Mouse (Mus musculus): Measurements from ENCODE around the gene Gm4303. TPM values are rescaled to one million over a fixed set of nuclear protein-coding genes. Genes with fewer than 3 reads are reported as not detected.
"Not testable (repeated sequence)": the region's sequence is repeated elsewhere in the genome, so short reads cannot be mapped to it uniquely, and the experiment has no call there.

Gene Gm4303
- not detected in 2 replicates for polyA plus RNA-seq (2015; fragmentation: Nextera tagmentation; extraction: Ambion mirVana)

DNA sequence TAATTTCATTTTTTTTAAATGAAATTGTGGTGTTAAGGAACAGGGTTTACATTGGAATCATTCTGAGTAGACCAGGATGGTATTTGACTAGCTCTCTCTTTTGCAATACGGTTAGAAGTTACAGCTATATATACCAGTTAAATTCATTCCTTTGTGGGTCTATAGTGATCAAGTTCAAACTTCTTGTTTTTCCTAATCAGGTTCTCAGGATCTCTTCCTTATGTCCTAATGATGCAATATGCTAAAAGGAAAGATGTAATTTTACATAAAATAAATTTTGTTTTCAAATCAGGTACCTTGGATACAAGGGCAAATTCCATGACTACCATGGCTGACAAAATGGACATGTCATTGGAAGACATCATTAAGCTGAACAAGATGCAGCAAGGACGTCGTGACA is at the start of gene Gm4303:
Gene Gm4303, plus strand, starts transcription at position 301 of the 400 bp plus-strand sequence.
- not testable (repeated sequence) for H3K27me3 ChIP-seq (ENCODE audit: control insufficient read depth, insufficient read depth, low read depth, low read length); H3K4me1 ChIP-seq (replicated peaks; ENCODE audit: control insufficient read depth, insufficient read depth, low read length); H3K4me3 ChIP-seq (ENCODE audit: low read length); H3K9ac ChIP-seq (ENCODE audit: low read length); H3K9me3 ChIP-seq (ENCODE audit: control insufficient read depth, low read length); H3K27ac ChIP-seq (ENCODE audit: low read length); H3K36me3 ChIP-seq (ENCODE audit: control insufficient read depth, insufficient read depth, low read length); ATAC-seq (ENCODE audit: low read depth); H3K4me2 ChIP-seq (ENCODE audit: low read depth, low read length)
- no CpG with 5 or more reads among the region's 3 CpGs for WGBS

GRCm38 (mm10) chr10:100296105-100296504 is 49.7 kb upstream of the Gm4303 start:
- no peaks in the 10 kb centered on the region for H3K27me3 ChIP-seq (ENCODE audit: control insufficient read depth, insufficient read depth, low read depth, low read length)
- 75% methylated on average over 2 of the region's 2 CpGs for WGBS
- H3K9ac ChIP-seq (ENCODE audit: low read length), result no peak overlapping the region
- H3K36me3 ChIP-seq (ENCODE audit: control insufficient read depth, insufficient read depth, low read length), result no peaks in the 10 kb centered on the region
- no peak overlapping the region for H3K27ac ChIP-seq (ENCODE audit: low read length)
- no peak for ATAC-seq (ENCODE audit: low read depth)
- H3K4me1 ChIP-seq (replicated peaks; ENCODE audit: control insufficient read depth, insufficient read depth, low read length), result no peaks in the 10 kb centered on the region
- H3K4me3 ChIP-seq (ENCODE audit: low read length), result no peak overlapping the region
- H3K4me2 ChIP-seq (ENCODE audit: low read depth, low read length), result no peak overlapping the region
- no peaks in the 10 kb centered on the region for H3K9me3 ChIP-seq (ENCODE audit: control insufficient read depth, low read length)

GRCm38 (mm10) chr10:100300106-100300505 is 45.7 kb upstream of the Gm4303 start:
- not testable (repeated sequence) for H3K4me1 ChIP-seq (replicated peaks; ENCODE audit: control insufficient read depth, insufficient read depth, low read length); H3K4me2 ChIP-seq (ENCODE audit: low read depth, low read length); ATAC-seq (ENCODE audit: low read depth); H3K4me3 ChIP-seq (ENCODE audit: low read length); H3K27me3 ChIP-seq (ENCODE audit: control insufficient read depth, insufficient read depth, low read depth, low read length); H3K36me3 ChIP-seq (ENCODE audit: control insufficient read depth, insufficient read depth, low read length); H3K9ac ChIP-seq (ENCODE audit: low read length); H3K9me3 ChIP-seq (ENCODE audit: control insufficient read depth, low read length); H3K27ac ChIP-seq (ENCODE audit: low read length)

- H3K9me3 ChIP-seq (ENCODE audit: control insufficient read depth, low read length); H3K4me1 ChIP-seq (replicated peaks; ENCODE audit: control insufficient read depth, insufficient read depth, low read length); H3K36me3 ChIP-seq (ENCODE audit: control insufficient read depth, insufficient read depth, low read length); H3K27ac ChIP-seq (ENCODE audit: low read length); H3K4me3 ChIP-seq (ENCODE audit: low read length); H3K27me3 ChIP-seq (ENCODE audit: control insufficient read depth, insufficient read depth, low read depth, low read length); H3K4me2 ChIP-seq (ENCODE audit: low read depth, low read length); H3K9ac ChIP-seq (ENCODE audit: low read length); ATAC-seq (ENCODE audit: low read depth): not testable (repeated sequence)
- no CpG with 5 or more reads among the region's 2 CpGs for WGBS
Observed at GRCm38 (mm10) chr10:100335376-100335775, 10.4 kb upstream of the Gm4303 start, which contains the start of gene Gm4301. Gene Gm4301 (plus strand): TSS chr10:100335676.

DNA sequence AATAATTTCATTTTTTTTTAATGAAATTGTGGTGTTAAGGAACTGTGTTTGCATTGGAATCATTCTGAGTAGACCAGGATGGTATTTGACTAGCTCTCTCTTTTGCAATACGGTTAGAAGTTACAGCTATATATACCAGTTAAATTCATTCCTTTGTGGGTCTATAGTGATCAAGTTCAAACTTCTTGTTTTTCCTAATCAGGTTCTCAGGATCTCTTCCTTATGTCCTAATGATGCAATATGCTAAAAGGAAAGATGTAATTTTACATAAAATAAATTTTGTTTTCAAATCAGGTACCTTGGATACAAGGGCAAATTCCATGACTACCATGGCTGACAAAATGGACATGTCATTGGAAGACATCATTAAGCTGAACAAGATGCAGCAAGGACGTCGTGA is 5.2 kb upstream of the Gm4303 start, which contains the start of gene Gm4302:
Gene Gm4302, plus strand, starts transcription at position 301 of the 400 bp plus-strand sequence.
- not testable (repeated sequence) for H3K27ac ChIP-seq (ENCODE audit: low read length); H3K4me3 ChIP-seq (ENCODE audit: low read length); H3K27me3 ChIP-seq (ENCODE audit: control insufficient read depth, insufficient read depth, low read depth, low read length); H3K9ac ChIP-seq (ENCODE audit: low read length); ATAC-seq (ENCODE audit: low read depth); H3K4me2 ChIP-seq (ENCODE audit: low read depth, low read length); H3K36me3 ChIP-seq (ENCODE audit: control insufficient read depth, insufficient read depth, low read length); H3K9me3 ChIP-seq (ENCODE audit: control insufficient read depth, low read length); H3K4me1 ChIP-seq (replicated peaks; ENCODE audit: control insufficient read depth, insufficient read depth, low read length)
- WGBS, result no CpG with 5 or more reads among the region's 3 CpGs

GRCm38 (mm10) chr10:100350793-100351192 is 5.0 kb downstream of the Gm4303 start, which contains the start of gene Gm4305:
Gene Gm4305 (plus strand): TSS chr10:100351093.
- not testable (repeated sequence) for H3K36me3 ChIP-seq (ENCODE audit: control insufficient read depth, insufficient read depth, low read length); H3K9ac ChIP-seq (ENCODE audit: low read length); H3K27me3 ChIP-seq (ENCODE audit: control insufficient read depth, insufficient read depth, low read depth, low read length); H3K4me1 ChIP-seq (replicated peaks; ENCODE audit: control insufficient read depth, insufficient read depth, low read length); H3K4me2 ChIP-seq (ENCODE audit: low read depth, low read length); ATAC-seq (ENCODE audit: low read depth); H3K27ac ChIP-seq (ENCODE audit: low read length); H3K4me3 ChIP-seq (ENCODE audit: low read length); H3K9me3 ChIP-seq (ENCODE audit: control insufficient read depth, low read length)
- WGBS, result no CpG with 5 or more reads among the region's 3 CpGs

DNA sequence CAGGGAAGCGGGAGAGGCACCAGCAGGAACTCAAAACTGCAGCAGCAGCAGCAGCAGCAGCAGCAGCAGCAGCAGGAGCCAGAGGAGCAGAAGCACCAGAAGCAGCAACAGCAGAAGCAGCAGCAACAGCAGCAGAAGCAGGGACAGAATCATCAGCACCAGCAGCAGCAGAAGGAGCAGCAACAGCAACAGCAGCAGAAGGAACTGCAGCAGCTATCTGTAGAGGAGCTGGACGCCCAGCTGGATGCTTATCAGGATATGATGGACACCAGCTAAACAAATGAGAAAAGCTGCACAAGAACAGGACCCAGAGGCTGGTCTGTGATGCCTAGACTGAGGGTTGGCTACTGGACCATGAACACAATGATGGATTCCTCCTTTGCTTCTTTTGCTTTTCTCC is 11.1 kb downstream of the Gm4303 start:
- H3K4me2 ChIP-seq (ENCODE audit: low read depth, low read length); H3K27ac ChIP-seq (ENCODE audit: low read length); H3K4me1 ChIP-seq (replicated peaks; ENCODE audit: control insufficient read depth, insufficient read depth, low read length); ATAC-seq (ENCODE audit: low read depth); H3K36me3 ChIP-seq (ENCODE audit: control insufficient read depth, insufficient read depth, low read length); H3K27me3 ChIP-seq (ENCODE audit: control insufficient read depth, insufficient read depth, low read depth, low read length); H3K9ac ChIP-seq (ENCODE audit: low read length); H3K4me3 ChIP-seq (ENCODE audit: low read length); H3K9me3 ChIP-seq (ENCODE audit: control insufficient read depth, low read length): not testable (repeated sequence)
- 59% methylated on average over 2 of the region's 2 CpGs for WGBS

GRCm38 (mm10) chr10:100361038-100361437 is 15.3 kb downstream of the Gm4303 start, which contains the start of gene Gm4307:
Gene Gm4307 (plus strand): TSS chr10:100361338.
- H3K9me3 ChIP-seq (ENCODE audit: control insufficient read depth, low read length); H3K4me2 ChIP-seq (ENCODE audit: low read depth, low read length); H3K27me3 ChIP-seq (ENCODE audit: control insufficient read depth, insufficient read depth, low read depth, low read length); H3K9ac ChIP-seq (ENCODE audit: low read length); ATAC-seq (ENCODE audit: low read depth); H3K36me3 ChIP-seq (ENCODE audit: control insufficient read depth, insufficient read depth, low read length); H3K27ac ChIP-seq (ENCODE audit: low read length); H3K4me3 ChIP-seq (ENCODE audit: low read length); H3K4me1 ChIP-seq (replicated peaks; ENCODE audit: control insufficient read depth, insufficient read depth, low read length): not testable (repeated sequence)
- no CpG with 5 or more reads among the region's 3 CpGs for WGBS

- not testable (repeated sequence) for H3K27ac ChIP-seq (ENCODE audit: low read length); H3K4me1 ChIP-seq (replicated peaks; ENCODE audit: control insufficient read depth, insufficient read depth, low read length); ATAC-seq (ENCODE audit: low read depth); H3K9me3 ChIP-seq (ENCODE audit: control insufficient read depth, low read length); H3K9ac ChIP-seq (ENCODE audit: low read length); H3K4me2 ChIP-seq (ENCODE audit: low read depth, low read length); H3K4me3 ChIP-seq (ENCODE audit: low read length); H3K36me3 ChIP-seq (ENCODE audit: control insufficient read depth, insufficient read depth, low read length); H3K27me3 ChIP-seq (ENCODE audit: control insufficient read depth, insufficient read depth, low read depth, low read length)
- no CpG with 5 or more reads among the region's 2 CpGs for whole genome bisulfite sequencing
Observed at GRCm38 (mm10) chr10:100382460-100382859, 36.7 kb downstream of the Gm4303 start, which contains the start of gene Gm4312. Gene Gm4312 (minus strand): TSS chr10:100382560.
